Mouse (Mus musculus): Measurements from ENCODE around the gene Plp2. TPM values are rescaled to one million over a fixed set of nuclear protein-coding genes. Genes with fewer than 3 reads are reported as not detected.

Gene Plp2
- polyA plus RNA-seq, 1 experiment from 2014 or later, result 171 TPM

Other genes with a start within 250 kb of the Plp2 start
- gene Foxp3, start 97.7 kb downstream of the Plp2 start, polyA plus RNA-seq (2014; fragmentation: Nextera tagmentation; extraction: Ambion mirVana), result 0.07 TPM in 1 of 2 replicates, not detected in the other
- gene Ppp1r3f, start 97.1 kb downstream of the Plp2 start, polyA plus RNA-seq (2014; fragmentation: Nextera tagmentation; extraction: Ambion mirVana), result 1.1 and 1.6 TPM in 2 replicates
- gene Ccdc22, start 65.9 kb downstream of the Plp2 start, polyA plus RNA-seq (2014; fragmentation: Nextera tagmentation; extraction: Ambion mirVana), result 17.4 and 18.7 TPM in 2 replicates
- not detected in 2 replicates for gene Cacna1f, start 64.3 kb downstream of the Plp2 start, polyA plus RNA-seq (2014; fragmentation: Nextera tagmentation; extraction: Ambion mirVana)
- gene Syp, start 32.9 kb downstream of the Plp2 start, polyA plus RNA-seq (2014; fragmentation: Nextera tagmentation; extraction: Ambion mirVana), result 0.74 and 1.6 TPM in 2 replicates
- gene Prickle3, start 14.1 kb downstream of the Plp2 start, polyA plus RNA-seq (2014; fragmentation: Nextera tagmentation; extraction: Ambion mirVana), result 4.4 and 5.2 TPM in 2 replicates
- not detected in 2 replicates for gene Magix, start 9.9 kb upstream of the Plp2 start, polyA plus RNA-seq (2014; fragmentation: Nextera tagmentation; extraction: Ambion mirVana)
- 31.2 and 35.7 TPM in 2 replicates for gene Gpkow, start 25.7 kb upstream of the Plp2 start, polyA plus RNA-seq (2014; fragmentation: Nextera tagmentation; extraction: Ambion mirVana)
- gene Wdr45, start 42.9 kb upstream of the Plp2 start, polyA plus RNA-seq (2014; fragmentation: Nextera tagmentation; extraction: Ambion mirVana), result 16.0 and 16.2 TPM in 2 replicates
- 0.34 TPM in 1 of 2 replicates, not detected in the other for gene Gm45208, start 50.9 kb upstream of the Plp2 start, polyA plus RNA-seq (2014; fragmentation: Nextera tagmentation; extraction: Ambion mirVana)
- gene Praf2, start 57.0 kb upstream of the Plp2 start, polyA plus RNA-seq (2014; fragmentation: Nextera tagmentation; extraction: Ambion mirVana), result 52.3 and 55.9 TPM in 2 replicates
- gene Ccdc120, start 79.5 kb upstream of the Plp2 start, polyA plus RNA-seq (2014; fragmentation: Nextera tagmentation; extraction: Ambion mirVana), result 5.2 and 8.5 TPM in 2 replicates
- gene Tfe3, start 91.2 kb upstream of the Plp2 start, polyA plus RNA-seq (2014; fragmentation: Nextera tagmentation; extraction: Ambion mirVana), result 12.1 and 15.0 TPM in 2 replicates
- gene Gripap1, start 118.4 kb upstream of the Plp2 start, polyA plus RNA-seq (2014; fragmentation: Nextera tagmentation; extraction: Ambion mirVana), result 26.5 and 26.8 TPM in 2 replicates
- 1.6 TPM in 2 replicates for gene Kcnd1, start 150.9 kb upstream of the Plp2 start, polyA plus RNA-seq (2014; fragmentation: Nextera tagmentation; extraction: Ambion mirVana)
- gene Otud5, start 170.0 kb upstream of the Plp2 start, polyA plus RNA-seq (2014; fragmentation: Nextera tagmentation; extraction: Ambion mirVana), result 22.9 and 23.7 TPM in 2 replicates
- gene Pim2, start 206.9 kb upstream of the Plp2 start, polyA plus RNA-seq (2014; fragmentation: Nextera tagmentation; extraction: Ambion mirVana), result 5.2 and 5.7 TPM in 2 replicates
- 16.9 and 19.1 TPM in 2 replicates for gene Slc35a2, start 212.6 kb upstream of the Plp2 start, polyA plus RNA-seq (2014; fragmentation: Nextera tagmentation; extraction: Ambion mirVana)
- gene Pqbp1, start 227.9 kb upstream of the Plp2 start, polyA plus RNA-seq (2014; fragmentation: Nextera tagmentation; extraction: Ambion mirVana), result 81.0 and 88.2 TPM in 2 replicates
- gene Timm17b, start 228.0 kb upstream of the Plp2 start, polyA plus RNA-seq (2014; fragmentation: Nextera tagmentation; extraction: Ambion mirVana), result 135 and 152 TPM in 2 replicates
- gene Gm10491, start 236.4 kb upstream of the Plp2 start, polyA plus RNA-seq (2014; fragmentation: Nextera tagmentation; extraction: Ambion mirVana), result not detected in 2 replicates
- not detected in 2 replicates for gene Gm10490, start 238.2 kb upstream of the Plp2 start, polyA plus RNA-seq (2014; fragmentation: Nextera tagmentation; extraction: Ambion mirVana)
- 0.10 and 0.23 TPM in 2 replicates for gene Pcsk1n, start 248.4 kb upstream of the Plp2 start, polyA plus RNA-seq (2014; fragmentation: Nextera tagmentation; extraction: Ambion mirVana)

Data from heart, embryonic 11.5 days (tissue).